In the genomic region with DNA sequence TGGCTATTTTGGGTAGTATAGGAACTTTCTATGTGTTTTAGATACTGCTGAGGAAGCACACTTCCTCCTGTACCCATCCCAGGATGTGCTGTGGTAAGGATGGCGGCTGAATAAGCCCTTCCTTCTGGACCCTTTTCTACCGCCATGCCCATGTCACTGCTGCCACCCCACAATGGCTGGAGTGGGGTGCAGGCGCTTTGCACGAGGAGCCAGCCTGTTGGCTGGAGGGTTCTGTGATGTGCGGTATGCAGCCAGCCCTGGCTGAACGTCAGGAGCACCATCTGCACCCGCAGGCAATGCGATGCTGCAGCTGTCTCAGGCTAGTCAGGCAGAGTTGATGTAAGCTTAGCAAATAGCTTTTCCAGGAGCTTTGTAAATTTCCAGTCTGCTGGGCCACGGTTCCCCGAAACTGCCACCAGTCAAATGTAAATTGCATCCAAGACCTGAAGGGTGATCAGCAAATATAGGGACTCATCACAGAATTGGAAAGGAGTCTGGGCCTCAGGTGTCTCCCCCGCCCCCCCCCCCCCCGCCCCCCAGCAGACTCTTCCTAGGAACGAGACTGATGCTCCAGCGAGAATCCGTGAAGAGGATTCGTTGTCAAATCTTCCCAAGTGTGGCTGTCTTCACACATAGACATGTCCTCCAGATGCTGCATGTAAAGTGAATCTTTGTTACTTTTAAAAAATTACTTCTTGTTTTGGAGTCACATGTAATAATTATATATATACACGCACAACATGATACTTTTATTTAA, we compare ENCODE assay signal across 9 mouse cellular contexts.
A peak's percentile ranks its signal among the peaks of the same experiment; 100 is the strongest.
DNase-seq lines count a peak whose midpoint lies in the region; ATAC-seq lines count a peak whose summit lies in the region.
"Had no signal": no experiment of that assay in that cellular context is flagged by ENCODE, and none has a peak within 500 bp of the region (broad histone marks: within the 10 kb centered on the region; RNA-seq: fewer than 3 reads in every experiment).

No protein-coding gene starts in this region.

- H3K27me3 ChIP-seq in neural tube, embryonic 11.5 days (ENCODE audit: control insufficient read depth, insufficient read depth, low read length): no peaks in the 10 kb centered on the region
- no peaks in the 10 kb centered on the region for H3K27me3 ChIP-seq in neural tube, embryonic 14.5 days (ENCODE audit: control insufficient read depth, insufficient read depth, low read length)
- H3K27me3 ChIP-seq in kidney, embryonic 14.5 days (ENCODE audit: control insufficient read depth, insufficient read depth, low read length): no peaks in the 10 kb centered on the region

- no peak for ATAC-seq in neural tube, embryonic 11.5 days (ENCODE audit: insufficient read depth, low FRiP score, low TSS enrichment)
- peak; percentile 89 for ATAC-seq in neural tube, embryonic 14.5 days (ENCODE audit: low read depth)
- no peak for ATAC-seq in kidney, embryonic 14.5 days (ENCODE audit: low FRiP score, low TSS enrichment)

- H3K4me2 ChIP-seq in neural tube, embryonic 11.5 days (ENCODE audit: low read depth): no peak overlapping the region
- H3K4me2 ChIP-seq in neural tube, embryonic 14.5 days (ENCODE audit: low read depth, low read length): no peak overlapping the region
- H3K4me2 ChIP-seq in kidney, embryonic 14.5 days (replicated peaks; ENCODE audit: low read depth, low read length): no peak overlapping the region

- no peaks in the 10 kb centered on the region for H3K36me3 ChIP-seq in neural tube, embryonic 11.5 days (ENCODE audit: control insufficient read depth, insufficient read depth, low read length)
- H3K36me3 ChIP-seq in neural tube, embryonic 14.5 days (ENCODE audit: control insufficient read depth, insufficient read depth, low read length): no peaks in the 10 kb centered on the region
- H3K36me3 ChIP-seq in kidney, embryonic 14.5 days (ENCODE audit: control insufficient read depth, insufficient read depth, low read length): no peaks in the 10 kb centered on the region

- intact Hi-C loops in gastrocnemius, postnatal 36 days (cut with DNase I): no loop called here

- H3K27ac ChIP-seq in neural tube, embryonic 11.5 days (ENCODE audit: low read depth, low read length): no peak overlapping the region
- H3K27ac ChIP-seq in neural tube, embryonic 14.5 days (ENCODE audit: low read depth, low read length): peak overlapping the region; percentile 50; the same call in 1 of the 2 replicates
- H3K27ac ChIP-seq in kidney, embryonic 14.5 days (ENCODE audit: low read depth, low read length): no peak overlapping the region
- H3K27ac ChIP-seq: macrophage had no signal

- no peaks in the 10 kb centered on the region for H3K4me1 ChIP-seq in neural tube, embryonic 11.5 days (ENCODE audit: control insufficient read depth, insufficient read depth, low read length)
- H3K4me1 ChIP-seq in neural tube, embryonic 14.5 days (ENCODE audit: control insufficient read depth, insufficient read depth, low read length): 0 out of 2 replicates have a peak, but pooled peaks cover 3% of the 10 kb centered on the region
- no peaks in the 10 kb centered on the region for H3K4me1 ChIP-seq in kidney, embryonic 14.5 days (ENCODE audit: control insufficient read depth, insufficient read depth, low read length)

- no peaks in the 10 kb centered on the region for H3K9me3 ChIP-seq in neural tube, embryonic 11.5 days (ENCODE audit: control insufficient read depth, low read length)
- H3K9me3 ChIP-seq in neural tube, embryonic 14.5 days (ENCODE audit: control insufficient read depth, low read length): no peaks in the 10 kb centered on the region
- no peaks in the 10 kb centered on the region for H3K9me3 ChIP-seq in kidney, embryonic 14.5 days (ENCODE audit: control insufficient read depth, low read length)

- no peak overlapping the region for H3K4me3 ChIP-seq in neural tube, embryonic 11.5 days (ENCODE audit: low read depth, low read length)
- H3K4me3 ChIP-seq in neural tube, embryonic 14.5 days (ENCODE audit: low read depth, low read length): no peak overlapping the region
- no peak overlapping the region for H3K4me3 ChIP-seq in kidney, embryonic 14.5 days (ENCODE audit: low read length)

- DNase-seq in neural tube, embryonic 11.5 days (ENCODE audit: low spot score): peak; percentile 41
- no peak for DNase-seq in neural tube, embryonic 10.5 days (ENCODE audit: extremely low spot score, low spot score)
- DNase-seq in left cerebral cortex, adult 11 months (ENCODE audit: low spot score): peak; percentile 75
- no peak for DNase-seq in urinary bladder, postnatal 10 days (ENCODE audit: low spot score)
- no peak for DNase-seq in MN1 (ENCODE audit: low spot score)
- no peak for DNase-seq in gastrocnemius, postnatal 36 days

- no peak overlapping the region for H3K9ac ChIP-seq in neural tube, embryonic 11.5 days (ENCODE audit: low read length)
- no peak overlapping the region for H3K9ac ChIP-seq in neural tube, embryonic 14.5 days (replicated peaks; ENCODE audit: low read depth, low read length)
- H3K9ac ChIP-seq in kidney, embryonic 14.5 days (ENCODE audit: low read depth, low read length): no peak overlapping the region

- WGBS in neural tube, embryonic 11.5 days: 52% methylated on average over 17 of the region's 17 CpGs
- WGBS in neural tube, embryonic 14.5 days: 34% methylated on average over 17 of the region's 17 CpGs
- WGBS in kidney, embryonic 14.5 days: 63% methylated on average over 17 of the region's 17 CpGs

Comparison
In these comparisons a context has a peak if more than half of its experiments do, and no peak if none do; other contexts are left out.
1. DNase-seq: peak in neural tube, embryonic 11.5 days (single experiment) and left cerebral cortex, adult 11 months (single experiment); none in neural tube, embryonic 10.5 days (single experiment), urinary bladder, postnatal 10 days (single experiment), MN1 (single experiment) and gastrocnemius, postnatal 36 days (0 of 2).